Mouse (Mus musculus) intestine, embryonic 16.5 days (tissue): ENCODE measurements around the gene Snx17. TPM values are rescaled to one million over a fixed set of nuclear protein-coding genes. Genes with fewer than 3 reads are reported as not detected.
A peak's percentile ranks its signal among the peaks of the same experiment; 100 is the strongest.

Source experiments
- ATAC-seq: fragments of 200-750 bp; cut with Nextera tagmentation; 2 replicates; pipeline ENCODE4 v1.8.0; 2017; ENCODE audit warnings: moderate TSS enrichment, moderate library complexity
- H3K27ac ChIP-seq: fragments of 300-500 bp; sonication (generic); 2 replicates; pipeline ENCODE4 v1.5.1; 2014; ENCODE audit warnings: mild to moderate bottlenecking, low read length
- H3K27me3 ChIP-seq: fragments of 300-500 bp; sonication (generic); replicated peaks from 2 replicates; pipeline ENCODE4 v1.6.1; 2014; ENCODE audit warnings: low read length, control low read depth, mixed read lengths; ENCODE audit not compliant: control insufficient read depth, insufficient read depth
- H3K36me3 ChIP-seq: fragments of 300-500 bp; sonication (generic); 2 replicates; pipeline ENCODE4 v1.6.1; 2014; ENCODE audit warnings: low read length, control low read depth; ENCODE audit not compliant: control insufficient read depth, insufficient read depth
- H3K4me1 ChIP-seq: fragments of 300-500 bp; sonication (generic); 2 replicates; pipeline ENCODE4 v1.6.1; 2014; ENCODE audit warnings: low read length, control low read depth, mixed read lengths; ENCODE audit not compliant: control insufficient read depth, insufficient read depth
- H3K4me2 ChIP-seq: fragments of 300-500 bp; sonication (generic); 2 replicates; pipeline ENCODE4 v1.6.1; 2014; ENCODE audit warnings: low read depth, low read length, control low read depth
- H3K4me3 ChIP-seq: fragments of 300-500 bp; sonication (generic); 2 replicates; pipeline ENCODE4 v1.5.1; 2014; ENCODE audit warnings: mild to moderate bottlenecking, low read length
- H3K9ac ChIP-seq: fragments of 300-500 bp; sonication (generic); 2 replicates; pipeline ENCODE4 v1.6.1; 2014; ENCODE audit warnings: low read depth, low read length
- H3K9me3 ChIP-seq: fragments of 300-500 bp; sonication (generic); 2 replicates; pipeline ENCODE4 v1.6.1; 2016; ENCODE audit warnings: low read length, control low read depth; ENCODE audit not compliant: control insufficient read depth
- WGBS: fragments of 180-500 bp; shearing (Covaris S2); extraction: QIAGEN DNeasy Blood & Tissue Kit; methylation state at CpG from one replicate; pipeline ENCODE4 v1.1.7; 2014; 5-methylcytosine and 5-hydroxymethylcytosine counted together
- polyA plus RNA-seq: library from polyadenylated mRNA; unstranded; fragments of >200 nt; fragmentation: Nextera tagmentation; extraction: Ambion mirVana; gene quantifications from 2 replicates; pipeline ENCODE4 v1.2.1, GENCODE M21; 2015

Gene Snx17
- polyA plus RNA-seq, 1 experiment from 2014 or later, result 149 TPM

- 0% methylated on average over 40 of the region's 40 CpGs for WGBS
- ATAC-seq, result peak; percentile 78
Measured at GRCm38 (mm10) chr5:31219911-31220447, 27.0 kb downstream of the Snx17 start.

DNA sequence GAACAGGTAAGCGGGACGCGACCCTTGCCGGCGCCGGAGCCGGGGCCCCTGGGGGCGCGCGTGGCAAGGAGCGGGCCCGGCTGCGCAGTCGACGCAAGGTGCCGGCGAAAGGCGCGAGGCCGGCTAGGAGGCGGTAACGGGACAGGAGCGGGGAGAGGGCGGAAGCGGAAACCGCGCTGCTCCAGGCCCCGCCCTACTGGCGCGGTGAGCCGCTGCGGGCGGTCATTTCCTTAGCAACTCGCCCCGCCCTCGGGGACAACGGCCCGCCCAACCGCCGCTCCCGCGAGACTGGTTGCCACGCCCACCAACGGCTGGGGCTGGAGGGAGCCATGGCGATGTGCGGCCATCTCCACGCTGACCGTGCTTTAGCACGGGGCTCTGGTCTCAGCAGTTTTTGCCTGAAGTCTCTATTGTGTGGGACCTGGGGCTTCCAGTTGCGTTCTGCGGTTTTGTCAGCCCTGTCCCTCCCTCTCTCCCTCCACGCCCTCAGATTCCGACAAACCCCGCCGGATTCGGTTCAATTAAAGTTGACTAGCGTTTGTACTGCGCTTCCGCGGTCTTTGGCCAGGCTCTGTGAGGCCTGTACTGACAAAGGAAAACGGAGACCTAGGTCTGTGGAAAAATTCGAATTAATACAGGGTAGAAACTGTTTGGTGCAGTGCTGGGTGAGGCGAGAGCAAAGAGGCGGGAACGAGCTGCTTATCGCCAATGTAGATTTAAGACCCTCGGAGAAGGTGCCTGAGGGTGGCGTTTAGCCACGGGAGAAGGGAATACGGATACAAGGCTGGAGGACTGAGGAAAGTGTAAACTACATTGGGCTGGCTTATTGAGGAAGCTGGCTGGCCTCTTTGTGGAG lies 27.6 kb downstream of the Snx17 start, which contains the start of gene Ppm1g:
Ppm1g (minus strand) TSS at position 240 of the 856 bp plus-strand sequence.
- WGBS, result under 1% methylated on average over 69 of the region's 70 CpGs
- ATAC-seq, result peak; percentile 97
- peaks cover 10% of the 10 kb centered on the region for H3K4me1 ChIP-seq
- H3K4me3 ChIP-seq, result peak within 1 kb of the TSS; percentile 76
- no peaks in the 10 kb centered on the region for H3K9me3 ChIP-seq
- peak within 1 kb of the TSS; percentile 93 for H3K4me2 ChIP-seq
- H3K27me3 ChIP-seq, result no peaks in the 10 kb centered on the region
- no peaks in the 10 kb centered on the region for H3K36me3 ChIP-seq
- H3K9ac ChIP-seq, result peak within 1 kb of the TSS; percentile 87
- peak within 1 kb of the TSS; percentile 89 for H3K27ac ChIP-seq

More at GRCm38 (mm10) chr5:31219911-31220447, 27.0 kb downstream of the Snx17 start:
- no peaks in the 10 kb centered on the region for H3K27me3 ChIP-seq
- H3K4me2 ChIP-seq, result peak overlapping the region; percentile 63
- H3K27ac ChIP-seq, result peak overlapping the region; percentile 81
- peak overlapping the region; percentile 82 for H3K9ac ChIP-seq
- peaks cover 10% of the 10 kb centered on the region for H3K4me1 ChIP-seq
- H3K9me3 ChIP-seq, result no peaks in the 10 kb centered on the region
- H3K36me3 ChIP-seq, result no peaks in the 10 kb centered on the region
- H3K4me3 ChIP-seq, result peak overlapping the region; percentile 76

DNA sequence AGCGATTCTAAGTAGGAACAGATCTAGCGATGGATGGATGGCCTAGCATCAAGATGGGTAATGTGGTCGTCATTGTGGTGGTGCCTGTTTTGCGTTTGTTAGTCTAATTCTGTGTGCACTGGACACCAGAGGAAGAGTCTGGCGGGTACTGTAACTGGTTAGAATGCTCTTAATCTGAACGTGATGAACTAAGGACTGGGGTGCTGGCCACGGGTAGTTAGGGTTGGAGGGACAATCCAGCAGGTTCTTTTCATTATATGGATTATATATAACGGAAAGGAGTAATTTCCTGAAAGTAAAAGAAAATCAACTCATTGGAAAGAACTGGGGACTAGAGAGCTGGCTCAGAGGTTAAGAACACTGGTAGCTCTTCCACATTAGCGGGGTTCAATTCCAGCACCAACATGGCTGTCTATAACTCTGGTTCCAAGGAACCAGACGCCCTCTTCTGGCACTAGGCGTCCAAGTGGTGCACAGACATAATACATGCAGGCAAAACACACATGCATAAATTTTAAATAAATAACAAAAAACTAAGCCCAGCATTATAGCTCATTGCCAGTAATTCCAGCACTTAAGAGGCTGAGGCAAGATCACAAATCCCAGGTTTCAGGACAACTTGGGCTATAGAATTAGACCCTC lies 28.4 kb downstream of the Snx17 start:
- whole genome bisulfite sequencing, result 14% methylated on average over 11 of the region's 11 CpGs
- ATAC-seq, result no peak; the same call in 1 of the 2 replicates
- H3K9me3 ChIP-seq, result no peaks in the 10 kb centered on the region

GRCm38 (mm10) chr5:31222696-31223095 lies 29.7 kb downstream of the Snx17 start:
- H3K4me3 ChIP-seq, result no peak overlapping the region

More for the DNA sequence above, 28.4 kb downstream of the Snx17 start:
- H3K27me3 ChIP-seq, result no peaks in the 10 kb centered on the region
- no peaks in the 10 kb centered on the region for H3K36me3 ChIP-seq
- H3K9ac ChIP-seq, result peak overlapping the region; percentile 87
- H3K4me2 ChIP-seq, result peak overlapping the region; percentile 93
- H3K4me3 ChIP-seq, result peak overlapping the region; percentile 76
- peaks cover 10% of the 10 kb centered on the region for H3K4me1 ChIP-seq
- peak overlapping the region; percentile 89 for H3K27ac ChIP-seq

GRCm38 (mm10) chr5:31226641-31227040 lies 33.6 kb downstream of the Snx17 start:
- Histone ChIP-seq H3K4me2 (no peak overlapping the region), H3K4me1 (no peaks in the 10 kb centered on the region), H3K36me3 (no peaks in the 10 kb centered on the region), H3K9me3 (no peaks in the 10 kb centered on the region), H3K9ac (no peak overlapping the region), H3K27ac (no peak overlapping the region), H3K27me3 (no peaks in the 10 kb centered on the region), H3K4me3 (no peak overlapping the region)
- no peak for ATAC-seq
- WGBS, result 65% methylated on average over 1 of the region's 1 CpGs

More at GRCm38 (mm10) chr5:31222696-31223095, 29.7 kb downstream of the Snx17 start:
- 95% methylated on average over 9 of the region's 9 CpGs for WGBS
- no peak overlapping the region for H3K27ac ChIP-seq
- H3K27me3 ChIP-seq, result no peaks in the 10 kb centered on the region
- no peaks in the 10 kb centered on the region for H3K9me3 ChIP-seq
- ATAC-seq, result no peak
- H3K9ac ChIP-seq, result no peak overlapping the region
- H3K36me3 ChIP-seq, result no peaks in the 10 kb centered on the region
- H3K4me1 ChIP-seq, result peaks cover 10% of the 10 kb centered on the region
- H3K4me2 ChIP-seq, result no peak overlapping the region

DNA sequence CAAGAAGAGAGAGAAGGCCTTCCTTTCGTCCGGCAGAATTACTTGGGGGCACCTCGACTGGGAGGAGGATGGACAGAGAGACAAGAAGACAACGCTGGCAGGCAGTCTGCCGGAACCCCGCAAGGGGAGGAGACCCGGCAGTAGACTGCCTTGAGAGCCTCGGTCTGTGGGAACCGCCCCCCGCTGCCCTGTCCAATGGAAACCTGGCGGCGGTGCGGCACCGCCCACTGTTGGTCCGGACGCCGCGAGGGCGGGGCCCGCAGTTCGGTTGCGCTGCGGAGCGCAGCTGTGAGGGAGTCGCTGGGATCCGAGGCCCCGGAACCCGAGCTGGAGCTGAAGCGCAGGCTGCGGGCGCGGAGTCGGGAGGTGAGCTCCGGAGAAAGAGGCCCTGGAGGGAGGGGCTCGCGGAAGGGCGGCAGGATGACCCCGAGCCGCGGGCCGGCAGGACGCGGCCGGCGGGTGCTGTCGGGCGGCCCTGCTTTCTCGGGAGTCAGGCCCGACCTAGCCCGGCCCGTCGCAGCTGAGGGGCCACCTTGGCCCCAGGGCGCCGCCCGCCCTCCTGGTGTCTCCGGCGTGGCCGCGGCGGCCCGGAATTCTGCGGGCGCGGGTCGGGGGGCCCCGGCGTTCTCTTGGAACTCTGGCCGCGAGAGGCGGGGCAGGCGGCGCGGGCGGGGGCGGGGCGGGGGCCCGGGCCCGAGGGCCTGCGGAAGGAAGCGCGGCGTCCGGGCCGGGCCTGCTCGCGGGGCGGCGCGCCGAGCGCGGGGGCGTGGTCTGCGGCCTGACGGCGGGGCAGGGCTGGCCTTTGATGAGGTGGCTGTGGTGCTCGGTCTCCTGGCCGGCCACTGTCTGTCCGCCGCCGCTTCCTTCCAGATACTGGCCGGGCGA lies 47.9 kb downstream of the Snx17 start, which contains the start of the genes Nrbp1 and Gm9970:
Nrbp1 (plus strand) TSS at position 228 of the 885 bp plus-strand sequence.
Gm9970 (minus strand) TSS at position 596 of the 885 bp plus-strand sequence.
- Histone ChIP-seq H3K27me3 (no peaks in the 10 kb centered on the region), H3K4me1 (peaks cover 4% of the 10 kb centered on the region), H3K9ac (peak within 1 kb of the TSS; percentile 99), H3K4me2 (peak within 1 kb of the TSS; percentile 87), H3K4me3 (peak within 1 kb of the TSS; percentile 97), H3K9me3 (no peaks in the 10 kb centered on the region), H3K36me3 (0 out of 2 replicates have a peak, but pooled peaks cover 5% of the 10 kb centered on the region), H3K27ac (peak within 1 kb of the TSS; percentile 99)
- under 1% methylated on average over 90 of the region's 103 CpGs for WGBS
- peak; percentile 99 for ATAC-seq

DNA sequence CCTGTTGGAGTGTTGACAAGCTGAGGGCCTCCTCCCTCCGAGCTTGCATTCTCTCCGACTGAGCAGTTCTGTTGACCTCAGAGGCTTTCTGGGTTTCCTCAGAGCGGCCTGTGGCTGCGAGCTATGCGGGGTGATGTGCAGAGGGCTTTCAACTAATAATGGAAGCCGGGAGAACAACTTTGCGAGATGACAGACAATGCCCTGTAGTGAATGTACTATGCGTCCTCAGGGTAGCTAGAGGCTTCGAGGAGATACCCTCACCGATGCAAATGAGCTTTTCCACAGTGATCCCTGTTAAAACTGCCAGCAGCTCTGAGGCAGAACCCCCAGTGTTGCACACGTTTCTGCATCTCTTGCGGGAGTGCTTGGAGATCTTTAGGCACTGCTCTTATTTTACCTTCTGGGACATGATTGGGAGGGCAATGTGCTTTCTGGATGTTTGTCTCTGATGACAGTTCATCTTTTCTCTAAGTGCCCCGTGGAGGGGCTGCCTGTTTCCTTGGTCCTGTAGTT lies 48.6 kb downstream of the Snx17 start:
- Histone ChIP-seq H3K27me3 (no peaks in the 10 kb centered on the region), H3K4me3 (peak overlapping the region; percentile 97), H3K27ac (peak overlapping the region; percentile 99), H3K9ac (peak overlapping the region; percentile 99), H3K9me3 (no peaks in the 10 kb centered on the region), H3K4me1 (peaks cover 4% of the 10 kb centered on the region), H3K4me2 (peak overlapping the region; percentile 87), H3K36me3 (0 out of 2 replicates have a peak, but pooled peaks cover 11% of the 10 kb centered on the region)
- WGBS, result 0% methylated on average over 13 of the region's 13 CpGs
- ATAC-seq, result no peak; the same call in 1 of the 2 replicates

- Histone ChIP-seq H3K27me3 (no peaks in the 10 kb centered on the region), H3K4me2 (peak overlapping the region; percentile 87), H3K27ac (no peak overlapping the region), H3K9ac (peak overlapping the region; percentile 99), H3K36me3 (peaks cover 11% of the 10 kb centered on the region; the same call in 1 of the 2 replicates), H3K9me3 (no peaks in the 10 kb centered on the region), H3K4me3 (peak overlapping the region; percentile 97), H3K4me1 (peaks cover 4% of the 10 kb centered on the region)
- ATAC-seq, result no peak
- WGBS, result 21% methylated on average over 10 of the region's 10 CpGs
Measured at GRCm38 (mm10) chr5:31242191-31242590, 49.2 kb downstream of the Snx17 start.
